Mouse (Mus musculus) heart, adult 9 months (tissue): ENCODE results near the gene Ubxn6.

Experiments used
- DNase-seq, 2 experiments: peaks; one replicate each; pipeline ENCODE4 v3.0.0; 2022; ENCODE audit warnings: low spot score in 2 of 2

Gene Ubxn6

GRCm38 (mm10) chr17:56024931-56025330 lies 49.9 kb downstream of the Ubxn6 start:
- no peak for DNase-seq

GRCm38 (mm10) chr17:56024476-56024875 lies 50.4 kb downstream of the Ubxn6 start:
- DNase-seq: no peak

- DNase-seq: peak in 1 of 2 experiments; percentile 24
Observed at GRCm38 (mm10) chr17:56023386-56023785, 51.4 kb downstream of the Ubxn6 start.

- DNase-seq: no peak
Observed at GRCm38 (mm10) chr17:56022989-56023290, 51.9 kb downstream of the Ubxn6 start.

- no peak for DNase-seq
Observed at GRCm38 (mm10) chr17:56022131-56022988, 52.5 kb downstream of the Ubxn6 start.

GRCm38 (mm10) chr17:56021161-56021910 lies 53.5 kb downstream of the Ubxn6 start:
- no peak for DNase-seq

- DNase-seq: no peak
Observed at GRCm38 (mm10) chr17:56020400-56021084, 54.3 kb downstream of the Ubxn6 start.

GRCm38 (mm10) chr17:56018347-56019131 lies 56.3 kb downstream of the Ubxn6 start:
- DNase-seq: no peak

- no peak for DNase-seq
Observed at GRCm38 (mm10) chr17:56017848-56018247, 57.0 kb downstream of the Ubxn6 start.
